Mouse (Mus musculus) bone marrow, adult 2 months (tissue): ENCODE data around the gene Slc25a10.

Experiments used
- CTCF ChIP-seq: fragments of 200-500 bp; IDR thresholded peaks from 2 replicates; pipeline ENCODE4 v1.5.1; 2011; ENCODE audit warnings: low read length, control low read depth; ENCODE audit not compliant: control insufficient read depth, insufficient read depth
- POLR2A ChIP-seq: fragments of 200-500 bp; IDR thresholded peaks from 2 replicates; pipeline ENCODE4 v1.6.1; 2011; ENCODE audit warnings: low read depth, mild to moderate bottlenecking, control low read depth, low read length, borderline replicate concordance; ENCODE audit not compliant: control insufficient read depth

DNA sequence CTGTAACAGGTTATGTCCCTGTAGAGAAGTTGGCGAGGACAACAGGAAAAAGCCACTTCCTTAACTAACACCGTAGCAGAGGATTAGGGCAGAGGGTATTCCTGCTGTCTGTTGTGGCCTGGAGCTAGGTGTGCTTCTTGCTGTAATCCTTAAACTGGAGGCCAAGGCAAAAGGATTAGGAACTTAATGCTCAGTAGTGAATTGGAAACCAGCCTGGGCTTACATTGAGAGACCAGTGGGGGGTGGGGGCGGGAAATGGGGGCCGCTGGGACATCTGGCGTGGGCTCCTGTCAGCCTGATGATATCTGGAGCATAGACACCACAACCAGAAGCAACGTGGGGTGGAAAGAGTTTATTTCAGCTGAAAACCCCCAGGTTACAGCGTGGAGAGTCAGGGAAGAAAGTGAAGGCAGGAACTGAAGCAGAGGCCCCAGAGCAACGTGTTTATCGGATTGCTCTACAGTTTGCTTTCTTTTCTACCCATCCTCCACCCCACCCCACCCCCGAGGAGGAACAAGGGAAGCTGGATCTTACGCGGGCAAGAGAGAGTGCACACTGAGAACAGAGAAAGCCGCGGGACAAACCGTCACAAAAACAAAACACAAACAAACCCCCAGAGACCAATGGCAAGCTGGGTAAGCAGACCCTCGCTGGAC lies 18.9 kb downstream of the Slc25a10 start:
- TF ChIP-seq CTCF: no peak
- TF ChIP-seq POLR2A: no peak
